Mouse (Mus musculus): ENCODE data around the gene Pknox1. TPM values are rescaled to one million over a fixed set of nuclear protein-coding genes. Genes with fewer than 3 reads are reported as not detected.

Pknox1 gene
- total RNA-seq, 1 experiment from 2014 or later: 63.9 TPM

GRCm38 (mm10) chr17:31636942-31637811 lies 72.6 kb downstream of the Pknox1 start, which contains the start of gene Cbs:
Cbs (minus strand) TSS chr17:31637238.
- no peak for ATAC-seq (ENCODE audit: extremely low read depth, insufficient number of reproducible peaks, low FRiP score, poor library complexity, severe bottlenecking)

- ATAC-seq (ENCODE audit: extremely low read depth, insufficient number of reproducible peaks, low FRiP score, poor library complexity, severe bottlenecking): no peak
Measured at GRCm38 (mm10) chr17:31637866-31638570, 73.5 kb downstream of the Pknox1 start.

- no peak for ATAC-seq (ENCODE audit: extremely low read depth, insufficient number of reproducible peaks, low FRiP score, poor library complexity, severe bottlenecking)
Measured at GRCm38 (mm10) chr17:31639651-31640050, 75.1 kb downstream of the Pknox1 start.

- ATAC-seq (ENCODE audit: extremely low read depth, insufficient number of reproducible peaks, low FRiP score, poor library complexity, severe bottlenecking): no peak
Measured at GRCm38 (mm10) chr17:31642331-31642730, 77.8 kb downstream of the Pknox1 start.

GRCm38 (mm10) chr17:31642913-31643312 lies 78.4 kb downstream of the Pknox1 start:
- ATAC-seq (ENCODE audit: extremely low read depth, insufficient number of reproducible peaks, low FRiP score, poor library complexity, severe bottlenecking): no peak

- ATAC-seq (ENCODE audit: extremely low read depth, insufficient number of reproducible peaks, low FRiP score, poor library complexity, severe bottlenecking): no peak
Measured at GRCm38 (mm10) chr17:31646199-31647002, 81.9 kb downstream of the Pknox1 start.

GRCm38 (mm10) chr17:31652152-31652551 lies 87.6 kb downstream of the Pknox1 start:
- no peak for ATAC-seq (ENCODE audit: extremely low read depth, insufficient number of reproducible peaks, low FRiP score, poor library complexity, severe bottlenecking)

- peak; percentile 20; the same call in 1 of the 2 replicates for ATAC-seq (ENCODE audit: extremely low read depth, insufficient number of reproducible peaks, low FRiP score, poor library complexity, severe bottlenecking)
Measured at GRCm38 (mm10) chr17:31653277-31653676, 88.7 kb downstream of the Pknox1 start.

- ATAC-seq (ENCODE audit: extremely low read depth, insufficient number of reproducible peaks, low FRiP score, poor library complexity, severe bottlenecking): no peak
Measured at GRCm38 (mm10) chr17:31655366-31655765, 90.8 kb downstream of the Pknox1 start.

- ATAC-seq (ENCODE audit: extremely low read depth, insufficient number of reproducible peaks, low FRiP score, poor library complexity, severe bottlenecking): no peak
Measured at GRCm38 (mm10) chr17:31656682-31657081, 92.1 kb downstream of the Pknox1 start.

Other genes with a start within 250 kb of the Pknox1 start
- 1.2 TPM in 1 of 2 replicates, not detected in the other for gene Pde9a, start 178.5 kb upstream of the Pknox1 start, total RNA-seq (2017)
- gene Wdr4, start 44.8 kb upstream of the Pknox1 start, total RNA-seq (2017): 9.6 and 10.9 TPM in 2 replicates
- 69.1 and 76.3 TPM in 2 replicates for gene Ndufv3, start 44.6 kb upstream of the Pknox1 start, total RNA-seq (2017)
- not detected in 2 replicates for gene Cbs, start 72.5 kb downstream of the Pknox1 start, total RNA-seq (2017)
- gene U2af1, start 94.2 kb downstream of the Pknox1 start, total RNA-seq (2017): 84.4 and 96.3 TPM in 2 replicates
- gene Cryaa, start 113.1 kb downstream of the Pknox1 start, total RNA-seq (2017): 1.0 TPM in 1 of 2 replicates, not detected in the other

Measured in neutrophil, adult 5-6 weeks (primary cell).